Mouse (Mus musculus): ENCODE measurements around the gene Igfals.

DNA sequence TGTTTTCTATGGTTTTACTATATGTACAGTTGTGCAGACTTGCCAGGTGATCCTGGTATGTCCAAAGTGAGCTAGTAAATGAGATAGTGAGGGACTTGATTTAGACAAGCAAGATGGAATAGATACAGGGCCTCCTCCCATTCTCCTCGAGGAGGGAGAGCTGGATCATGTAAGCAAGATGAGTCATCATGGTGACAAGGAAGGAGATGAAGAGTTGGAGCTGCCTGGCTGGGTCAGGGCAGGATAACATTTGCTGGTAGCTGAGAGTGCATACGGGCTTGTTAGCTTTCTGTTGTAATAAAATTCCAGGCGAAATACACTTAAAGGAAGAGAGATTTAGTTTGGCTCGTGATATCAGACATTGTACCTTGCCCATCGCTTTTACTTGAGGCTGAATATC is 25.5 kb upstream of the Igfals start:
- TF ChIP-seq CTCF (IDR thresholded peaks at IDR 0.05; ENCODE audit: low read depth, low read length) = no peak
- no peak for TF ChIP-seq POLR2A (IDR thresholded peaks at IDR 0.05; ENCODE audit: borderline replicate concordance, low read depth, low read length)

All from bone marrow macrophage, adult 2 months (primary cell).